Mouse (Mus musculus): ENCODE data around the gene Htra1. TPM values are rescaled to one million over a fixed set of nuclear protein-coding genes. Genes with fewer than 3 reads are reported as not detected.

Htra1 gene
- total RNA-seq (2014; rRNA removed; ENCODE audit: low replicate concordance) (79.7 and 97.9 TPM in 2 replicates), polyA plus RNA-seq (2015; fragmentation: Nextera tagmentation; extraction: Ambion mirVana) (86.1 and 95.2 TPM in 2 replicates)

GRCm38 (mm10) chr7:130935793-130936471 lies at the start of gene Htra1:
Gene Htra1 (plus strand): TSS chr7:130936111.
- ATAC-seq (ENCODE audit: insufficient read depth, low read depth) = peak; percentile 94
- no peak for TF ChIP-seq CTCF (IDR thresholded peaks at IDR 0.05; ENCODE audit: low read depth)
- TF ChIP-seq EP300 (IDR thresholded peaks at IDR 0.05; ENCODE audit: low read depth) = no peak
- H3K9ac ChIP-seq (replicated peaks; ENCODE audit: low read depth, low read length) = peak within 1 kb of the TSS; percentile 70
- H3K4me3 ChIP-seq (ENCODE audit: low read depth, low read length) = peak within 1 kb of the TSS; percentile 53
- H3K9me3 ChIP-seq (replicated peaks; ENCODE audit: control insufficient read depth, low read length) = no peaks in the 10 kb centered on the region
- peaks cover 9% of the 10 kb centered on the region; the same call in 1 of the 2 replicates for H3K27me3 ChIP-seq (ENCODE audit: control insufficient read depth, insufficient read depth, low read length)
- H3K4me2 ChIP-seq (ENCODE audit: low read depth, low read length) = peak within 1 kb of the TSS; percentile 96
- peak within 1 kb of the TSS; percentile 69 for H3K27ac ChIP-seq (ENCODE audit: low read depth)
- peak; percentile 66 for DNase-seq (ENCODE audit: low spot score)
- under 1% methylated on average over 70 of the region's 70 CpGs for WGBS
- peaks cover 27% of the 10 kb centered on the region for H3K4me1 ChIP-seq (ENCODE audit: control insufficient read depth, insufficient read depth)
- no peaks in the 10 kb centered on the region for H3K36me3 ChIP-seq (replicated peaks; ENCODE audit: control insufficient read depth, insufficient read depth, low read length)

DNA sequence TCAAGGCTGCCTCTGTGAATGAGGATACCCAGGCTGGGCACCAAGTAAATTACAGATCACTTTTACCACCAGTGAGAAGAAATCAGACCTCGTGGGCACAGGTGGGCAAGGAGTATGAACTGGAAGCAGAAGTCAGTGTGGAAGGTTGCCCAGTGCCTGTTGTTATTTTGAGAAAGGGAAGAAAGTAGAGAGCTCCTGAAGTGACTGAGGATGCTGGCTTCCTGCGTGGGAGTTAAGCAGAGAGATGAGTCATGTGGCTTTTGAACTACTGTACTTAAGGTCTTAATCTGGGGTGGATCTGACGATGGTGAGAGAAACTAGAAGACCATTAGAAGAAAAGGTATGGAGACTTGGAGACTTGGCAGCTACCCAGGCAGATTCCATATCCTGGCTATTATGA lies 49.7 kb upstream of the Htra1 start:
- H3K4me3 ChIP-seq (ENCODE audit: low read depth, low read length) = no peak overlapping the region
- H3K9me3 ChIP-seq (replicated peaks; ENCODE audit: control insufficient read depth, low read length) = no peaks in the 10 kb centered on the region
- TF ChIP-seq EP300 (IDR thresholded peaks at IDR 0.05; ENCODE audit: low read depth) (no peak), CTCF (IDR thresholded peaks at IDR 0.05; ENCODE audit: low read depth) (no peak)
- H3K9ac ChIP-seq (replicated peaks; ENCODE audit: low read depth, low read length) = no peak overlapping the region
- WGBS = 50% methylated on average over 3 of the region's 3 CpGs
- peaks cover 46% of the 10 kb centered on the region for H3K36me3 ChIP-seq (replicated peaks; ENCODE audit: control insufficient read depth, insufficient read depth, low read length)
- no peak for DNase-seq (ENCODE audit: low spot score)
- no peak for ATAC-seq (ENCODE audit: insufficient read depth, low read depth)
- H3K4me2 ChIP-seq (ENCODE audit: low read depth, low read length) = no peak overlapping the region
- no peak overlapping the region; the same call in 1 of the 2 replicates for H3K27ac ChIP-seq (ENCODE audit: low read depth)
- H3K4me1 ChIP-seq (ENCODE audit: control insufficient read depth, insufficient read depth) = peaks cover 7% of the 10 kb centered on the region; the same call in 1 of the 2 replicates
- H3K27me3 ChIP-seq (ENCODE audit: control insufficient read depth, insufficient read depth, low read length) = no peaks in the 10 kb centered on the region

DNA sequence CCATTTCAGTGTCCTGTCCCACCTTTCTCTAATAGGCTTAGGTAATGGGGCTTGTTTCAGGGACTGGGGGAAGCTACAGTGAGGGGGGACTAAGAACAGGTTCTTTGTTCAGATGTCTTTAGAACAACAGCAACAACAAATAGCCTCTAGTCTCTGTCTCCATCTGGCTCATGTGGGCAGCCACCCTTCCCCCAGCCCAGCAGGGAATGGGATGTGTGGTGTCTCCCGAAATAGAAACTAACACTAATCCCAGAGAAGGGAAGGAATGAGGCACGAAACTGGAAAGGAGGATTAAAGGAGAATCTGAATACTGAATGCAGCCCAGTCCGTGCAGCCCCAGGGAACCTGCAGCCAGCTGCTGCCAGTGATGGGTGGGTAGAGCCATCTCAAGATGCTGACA lies 48.0 kb upstream of the Htra1 start:
- Histone ChIP-seq H3K4me2 (ENCODE audit: low read depth, low read length) (peak overlapping the region; percentile 46), H3K4me1 (ENCODE audit: control insufficient read depth, insufficient read depth) (peaks cover 7% of the 10 kb centered on the region; the same call in 1 of the 2 replicates), H3K27ac (ENCODE audit: low read depth) (peak overlapping the region; percentile 76), H3K36me3 (replicated peaks; ENCODE audit: control insufficient read depth, insufficient read depth, low read length) (peaks cover 53% of the 10 kb centered on the region), H3K27me3 (ENCODE audit: control insufficient read depth, insufficient read depth, low read length) (no peaks in the 10 kb centered on the region), H3K9me3 (replicated peaks; ENCODE audit: control insufficient read depth, low read length) (no peaks in the 10 kb centered on the region), H3K4me3 (ENCODE audit: low read depth, low read length) (no peak overlapping the region), H3K9ac (replicated peaks; ENCODE audit: low read depth, low read length) (no peak overlapping the region)
- DNase-seq (ENCODE audit: low spot score) (peak; percentile 46), ATAC-seq (ENCODE audit: insufficient read depth, low read depth) (peak; percentile 68; the same call in 1 of the 2 replicates)
- WGBS = 20% methylated on average over 3 of the region's 3 CpGs
- TF ChIP-seq CTCF (IDR thresholded peaks at IDR 0.05; ENCODE audit: low read depth) = no peak

DNA sequence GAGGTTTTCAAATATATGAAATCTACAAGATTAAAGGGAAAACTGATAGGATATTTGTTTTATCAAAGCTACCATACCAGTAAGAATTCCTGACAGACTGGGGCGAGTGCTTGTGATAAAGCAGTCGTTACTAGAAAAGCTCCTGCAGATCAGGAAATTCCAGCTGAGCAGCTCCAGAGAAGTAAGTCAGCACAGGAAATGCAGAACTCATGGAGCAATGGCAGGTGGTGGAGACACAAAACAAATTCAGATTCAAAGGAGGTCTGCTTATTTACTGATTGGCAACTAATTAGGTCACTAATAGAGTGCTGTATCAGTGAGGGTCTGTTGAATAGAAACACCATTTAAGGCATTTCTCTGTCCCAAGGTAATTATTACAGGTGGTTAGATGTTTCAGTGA lies 45.0 kb upstream of the Htra1 start:
- WGBS = 13% methylated on average over 2 of the region's 2 CpGs
- no peak overlapping the region for H3K4me3 ChIP-seq (ENCODE audit: low read depth, low read length)
- no peaks in the 10 kb centered on the region for H3K27me3 ChIP-seq (ENCODE audit: control insufficient read depth, insufficient read depth, low read length)
- no peak overlapping the region for H3K27ac ChIP-seq (ENCODE audit: low read depth)
- no peak for DNase-seq (ENCODE audit: low spot score)
- H3K4me2 ChIP-seq (ENCODE audit: low read depth, low read length) = no peak overlapping the region
- TF ChIP-seq CTCF (IDR thresholded peaks at IDR 0.05; ENCODE audit: low read depth) (no peak), EP300 (IDR thresholded peaks at IDR 0.05; ENCODE audit: low read depth) (no peak)
- no peak for ATAC-seq (ENCODE audit: insufficient read depth, low read depth)
- H3K9ac ChIP-seq (replicated peaks; ENCODE audit: low read depth, low read length) = no peak overlapping the region
- peaks cover 7% of the 10 kb centered on the region; the same call in 1 of the 2 replicates for H3K4me1 ChIP-seq (ENCODE audit: control insufficient read depth, insufficient read depth)
- peaks cover 46% of the 10 kb centered on the region for H3K36me3 ChIP-seq (replicated peaks; ENCODE audit: control insufficient read depth, insufficient read depth, low read length)
- no peaks in the 10 kb centered on the region for H3K9me3 ChIP-seq (replicated peaks; ENCODE audit: control insufficient read depth, low read length)

DNA sequence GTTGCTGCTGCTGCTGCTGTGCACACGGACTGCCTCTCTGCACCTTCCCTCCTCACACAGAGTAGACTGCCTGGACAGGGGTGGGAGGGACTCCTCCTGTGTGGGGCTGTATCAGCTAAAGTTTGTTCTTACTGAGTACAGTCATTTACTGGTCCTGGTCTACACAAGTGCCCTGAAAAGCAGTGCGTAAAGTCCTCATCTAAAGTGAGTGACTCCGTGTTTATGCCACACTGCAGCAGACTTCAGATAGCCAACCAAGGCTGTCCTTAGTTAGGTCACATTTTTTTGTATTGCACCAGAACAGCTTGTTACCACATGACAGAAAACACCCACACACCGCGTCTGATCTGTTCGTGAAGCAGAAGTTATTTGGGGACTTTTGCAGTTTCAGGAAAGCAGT lies 42.9 kb upstream of the Htra1 start:
- Histone ChIP-seq H3K4me1 (ENCODE audit: control insufficient read depth, insufficient read depth) (0 out of 2 replicates have a peak, but pooled peaks cover 3% of the 10 kb centered on the region), H3K9me3 (replicated peaks; ENCODE audit: control insufficient read depth, low read length) (no peaks in the 10 kb centered on the region), H3K36me3 (replicated peaks; ENCODE audit: control insufficient read depth, insufficient read depth, low read length) (peaks cover 57% of the 10 kb centered on the region), H3K27ac (ENCODE audit: low read depth) (no peak overlapping the region), H3K4me3 (ENCODE audit: low read depth, low read length) (no peak overlapping the region), H3K27me3 (ENCODE audit: control insufficient read depth, insufficient read depth, low read length) (no peaks in the 10 kb centered on the region), H3K4me2 (ENCODE audit: low read depth, low read length) (no peak overlapping the region), H3K9ac (replicated peaks; ENCODE audit: low read depth, low read length) (no peak overlapping the region)
- WGBS = 71% methylated on average over 6 of the region's 6 CpGs
- TF ChIP-seq EP300 (IDR thresholded peaks at IDR 0.05; ENCODE audit: low read depth) = no peak
- no peak for TF ChIP-seq CTCF (IDR thresholded peaks at IDR 0.05; ENCODE audit: low read depth)
- ATAC-seq (ENCODE audit: insufficient read depth, low read depth) = no peak; the same call in 1 of the 2 replicates
- DNase-seq (ENCODE audit: low spot score) = no peak
